Mouse (Mus musculus) small intestine, adult 2 months (tissue): ENCODE results near the gene Klhl12. TPM values are rescaled to one million over a fixed set of nuclear protein-coding genes. Genes with fewer than 3 reads are reported as not detected.

Experiments used
- H3K27ac ChIP-seq: fragments of 200-500 bp; 2 replicates; pipeline ENCODE4 v1.5.1; 2012; ENCODE audit warnings: low read depth, low read length, control low read depth, inconsistent platforms; ENCODE audit not compliant: insufficient read depth
- H3K27me3 ChIP-seq: fragments of 200-500 bp; 2 replicates; pipeline ENCODE4 v1.6.1; 2012; ENCODE audit warnings: mild to moderate bottlenecking, moderate library complexity, low read length, inconsistent platforms; ENCODE audit not compliant: control insufficient read depth, insufficient read depth
- H3K36me3 ChIP-seq: fragments of 200-500 bp; 2 replicates; pipeline ENCODE4 v1.6.1; 2012; ENCODE audit warnings: mild to moderate bottlenecking, low read length, control low read depth, inconsistent platforms; ENCODE audit not compliant: control insufficient read depth, insufficient read depth
- H3K4me1 ChIP-seq: fragments of 200-500 bp; 2 replicates; pipeline ENCODE4 v1.6.1; 2012; ENCODE audit warnings: low read length, inconsistent platforms, mixed read lengths; ENCODE audit not compliant: control insufficient read depth, insufficient read depth, insufficient read length
- H3K4me3 ChIP-seq: fragments of 200-500 bp; 2 replicates; pipeline ENCODE4 v1.5.1; 2012; ENCODE audit warnings: low read depth, mild to moderate bottlenecking, control low read depth, inconsistent platforms, low read length, moderate library complexity
- CTCF ChIP-seq: fragments of 200-500 bp; IDR thresholded peaks from 2 replicates; pipeline ENCODE4 v1.5.1; 2012; ENCODE audit warnings: low read depth, mild to moderate bottlenecking, control low read depth, inconsistent platforms, low read length, moderate library complexity, mixed read lengths; ENCODE audit not compliant: insufficient replicate concordance, insufficient read length; ENCODE audit errors: extremely low read depth
- POLR2A ChIP-seq: fragments of 200-500 bp; IDR thresholded peaks from 2 replicates; pipeline ENCODE4 v1.6.1; 2012; ENCODE audit warnings: low read depth, mild to moderate bottlenecking, control low read depth, inconsistent platforms, low read length, moderate library complexity
- WGBS: fragments of 180-500 bp; shearing (Covaris S2); methylation state at CpG from one replicate; pipeline ENCODE4 v1.1.7; 2018; 5-methylcytosine and 5-hydroxymethylcytosine counted together
- polyA plus RNA-seq: library from polyadenylated mRNA; depleted of rRNA; stranded (reverse); fragments of >200 nt; gene quantifications from 2 replicates; pipeline ENCODE4 v1.2.3, GENCODE M21; 2012

Klhl12 gene
- polyA plus RNA-seq, 1 experiment, result 2.3 TPM

- 73% methylated on average over 4 of the region's 4 CpGs for WGBS
- no peak for TF ChIP-seq POLR2A
- TF ChIP-seq CTCF, result no peak
- Histone ChIP-seq H3K27ac (no peak overlapping the region), H3K36me3 (no peaks in the 10 kb centered on the region), H3K4me1 (peaks cover 2% of the 10 kb centered on the region; the same call in 1 of the 2 replicates), H3K4me3 (no peak overlapping the region), H3K27me3 (no peaks in the 10 kb centered on the region)
Observed at GRCm38 (mm10) chr1:134450201-134450600, 5.1 kb upstream of the Klhl12 start.

GRCm38 (mm10) chr1:134450986-134451385, 4.3 kb upstream of the Klhl12 start:
- no peak for TF ChIP-seq CTCF
- TF ChIP-seq POLR2A, result no peak
- Histone ChIP-seq H3K4me3 (no peak overlapping the region), H3K27ac (no peak overlapping the region), H3K27me3 (no peaks in the 10 kb centered on the region), H3K36me3 (no peaks in the 10 kb centered on the region), H3K4me1 (no peaks in the 10 kb centered on the region)
- WGBS, result 33% methylated on average over 3 of the region's 3 CpGs

DNA sequence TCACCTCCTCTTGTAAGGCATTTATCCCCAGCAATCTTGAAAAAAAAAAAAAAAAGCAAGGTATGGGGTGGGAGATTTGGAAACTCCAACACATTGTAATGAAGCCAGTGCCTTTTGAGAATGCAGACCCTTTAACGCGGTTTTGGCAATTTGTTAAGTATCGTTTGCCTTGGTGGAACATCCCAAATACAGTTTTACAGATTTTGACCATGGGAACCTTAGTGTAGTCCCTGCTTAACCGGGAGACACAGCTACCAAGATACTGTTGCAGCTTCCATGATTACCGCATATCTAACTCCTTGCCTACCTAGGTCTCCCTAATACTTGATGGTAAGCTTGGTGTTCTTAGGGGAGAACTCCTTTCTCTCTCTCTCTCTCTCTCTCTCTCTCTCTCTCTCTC, 729 bp downstream of the Klhl12 start:
- H3K4me1 ChIP-seq, result no peaks in the 10 kb centered on the region
- 15% methylated on average over 5 of the region's 5 CpGs for WGBS
- H3K36me3 ChIP-seq, result peaks cover 8% of the 10 kb centered on the region; the same call in 1 of the 2 replicates
- H3K27me3 ChIP-seq, result no peaks in the 10 kb centered on the region
- H3K4me3 ChIP-seq, result no peak overlapping the region
- no peak overlapping the region for H3K27ac ChIP-seq
- no peak for TF ChIP-seq CTCF
- TF ChIP-seq POLR2A, result no peak

DNA sequence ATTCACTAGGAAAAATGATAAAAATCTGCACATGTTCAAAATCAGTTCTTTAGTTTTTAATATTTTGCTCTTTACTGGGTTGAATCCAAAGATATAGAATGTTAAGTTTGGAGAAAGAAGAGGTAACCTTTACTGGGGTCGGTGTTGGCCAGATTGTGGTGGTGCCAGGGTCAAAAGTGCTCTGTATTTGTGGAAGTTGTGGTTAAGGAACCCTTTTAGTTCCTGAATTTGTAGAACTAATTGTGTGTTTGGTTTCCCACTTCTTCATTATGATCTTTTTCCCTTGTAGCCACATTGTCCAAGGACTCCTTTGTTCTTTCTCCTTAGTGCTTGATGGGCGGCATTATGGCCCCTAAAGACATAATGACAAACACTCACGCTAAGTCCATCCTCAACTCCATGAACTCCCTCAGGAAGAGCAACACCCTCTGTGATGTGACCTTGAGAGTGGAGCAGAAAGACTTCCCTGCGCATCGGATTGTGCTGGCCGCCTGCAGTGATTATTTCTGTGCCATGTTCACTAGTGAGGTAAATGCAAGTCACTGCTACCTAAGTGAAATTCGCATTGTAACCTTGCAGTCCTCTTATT, 2.9 kb downstream of the Klhl12 start:
- WGBS, result 91% methylated on average over 7 of the region's 7 CpGs
- TF ChIP-seq POLR2A (no peak), CTCF (no peak)
- Histone ChIP-seq H3K27ac (no peak overlapping the region), H3K4me1 (no peaks in the 10 kb centered on the region), H3K27me3 (no peaks in the 10 kb centered on the region), H3K36me3 (peaks cover 15% of the 10 kb centered on the region), H3K4me3 (no peak overlapping the region)

GRCm38 (mm10) chr1:134460294-134461284, 5.3 kb downstream of the Klhl12 start:
- 100% methylated on average over 1 of the region's 1 CpGs for WGBS
- Histone ChIP-seq H3K36me3 (peaks cover 22% of the 10 kb centered on the region), H3K27me3 (no peaks in the 10 kb centered on the region), H3K27ac (no peak overlapping the region), H3K4me3 (no peak overlapping the region), H3K4me1 (no peaks in the 10 kb centered on the region)
- no peak for TF ChIP-seq CTCF
- no peak for TF ChIP-seq POLR2A

DNA sequence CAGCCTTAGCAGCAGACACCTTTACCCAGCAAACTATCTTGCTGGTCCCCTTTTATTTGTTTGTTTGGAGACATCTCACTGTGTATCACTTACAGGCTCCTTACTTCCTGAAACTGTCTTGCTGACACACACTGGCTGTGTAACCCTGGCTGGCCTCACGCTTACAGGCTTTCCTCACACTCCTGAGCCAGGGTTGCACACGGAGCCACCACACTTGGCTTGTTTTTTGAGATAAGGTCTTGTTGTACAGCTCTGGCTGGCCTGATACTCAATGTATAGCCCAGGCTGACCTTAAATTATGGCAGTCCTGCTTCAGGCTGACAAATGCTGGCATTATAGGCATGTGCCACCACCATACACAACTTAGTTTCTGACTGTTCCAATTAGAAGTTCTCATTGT, 29.3 kb downstream of the Klhl12 start:
- Histone ChIP-seq H3K4me1 (no peaks in the 10 kb centered on the region), H3K27me3 (no peaks in the 10 kb centered on the region), H3K36me3 (peaks cover 39% of the 10 kb centered on the region), H3K4me3 (no peak overlapping the region), H3K27ac (no peak overlapping the region)
- TF ChIP-seq POLR2A (no peak), CTCF (no peak)
- 89% methylated on average over 2 of the region's 2 CpGs for WGBS
